Mouse (Mus musculus) neural tube, embryonic 13.5 days (tissue): ENCODE measurements around the gene Dgkz. TPM values are rescaled to one million over a fixed set of nuclear protein-coding genes. Genes with fewer than 3 reads are reported as not detected.

ENCODE experiments used
- ATAC-seq: fragments of 200-750 bp; cut with Nextera tagmentation; 2 replicates; pipeline ENCODE4 v1.8.0; 2017; ENCODE audit warnings: low read depth, mild to moderate bottlenecking, moderate TSS enrichment, moderate library complexity
- H3K27ac ChIP-seq: fragments of 300-500 bp; sonication (generic); replicated peaks from 2 replicates; pipeline ENCODE4 v1.5.1; 2015; ENCODE audit warnings: moderate library complexity, mild to moderate bottlenecking, inconsistent platforms
- H3K27me3 ChIP-seq: fragments of 300-500 bp; sonication (generic); 2 replicates; pipeline ENCODE4 v1.6.1; 2015; ENCODE audit warnings: mild to moderate bottlenecking, inconsistent platforms
- H3K36me3 ChIP-seq: fragments of 300-500 bp; sonication (generic); 2 replicates; pipeline ENCODE4 v1.6.1; 2015; ENCODE audit warnings: mild to moderate bottlenecking, inconsistent platforms
- H3K4me1 ChIP-seq: fragments of 300-500 bp; sonication (generic); replicated peaks from 2 replicates; pipeline ENCODE4 v1.6.1; 2015; ENCODE audit warnings: inconsistent platforms
- H3K4me2 ChIP-seq: fragments of 300-500 bp; sonication (generic); 2 replicates; pipeline ENCODE4 v1.6.1; 2015; ENCODE audit warnings: inconsistent platforms, mild to moderate bottlenecking, moderate library complexity
- H3K4me3 ChIP-seq: fragments of 300-500 bp; sonication (generic); 2 replicates; pipeline ENCODE4 v1.5.1; 2015; ENCODE audit warnings: mild to moderate bottlenecking, inconsistent platforms
- H3K9ac ChIP-seq: fragments of 300-500 bp; sonication (generic); 2 replicates; pipeline ENCODE4 v1.6.1; 2015; ENCODE audit warnings: moderate library complexity, mild to moderate bottlenecking, inconsistent platforms
- H3K9me3 ChIP-seq: fragments of 300-500 bp; sonication (generic); 2 replicates; pipeline ENCODE4 v1.6.1; 2016; ENCODE audit warnings: inconsistent platforms
- WGBS: fragments of 180-500 bp; shearing (Covaris S2); methylation state at CpG from one replicate; pipeline ENCODE4 v1.1.7; 2015; 5-methylcytosine and 5-hydroxymethylcytosine counted together
- polyA plus RNA-seq: library from polyadenylated mRNA; unstranded; fragments of >200 nt; fragmentation: Nextera tagmentation; extraction: Ambion mirVana; gene quantifications from 2 replicates; pipeline ENCODE4 v1.2.1, GENCODE M21; 2015

Dgkz gene
- polyA plus RNA-seq, 1 experiment from 2014 or later: 38.8 TPM

GRCm38 (mm10) chr2:91921790-91922570, 53.7 kb downstream of the Dgkz start:
- peaks cover 31% of the 10 kb centered on the region for H3K4me1 ChIP-seq
- no peak overlapping the region for H3K27ac ChIP-seq
- ATAC-seq: peak; percentile 70
- H3K36me3 ChIP-seq: peaks cover 21% of the 10 kb centered on the region
- H3K9ac ChIP-seq: peak overlapping the region; percentile 65
- H3K4me2 ChIP-seq: peak overlapping the region; percentile 77
- no peaks in the 10 kb centered on the region for H3K9me3 ChIP-seq
- WGBS: under 1% methylated on average over 62 of the region's 64 CpGs
- peaks cover 63% of the 10 kb centered on the region for H3K27me3 ChIP-seq
- peak overlapping the region; percentile 52 for H3K4me3 ChIP-seq

DNA sequence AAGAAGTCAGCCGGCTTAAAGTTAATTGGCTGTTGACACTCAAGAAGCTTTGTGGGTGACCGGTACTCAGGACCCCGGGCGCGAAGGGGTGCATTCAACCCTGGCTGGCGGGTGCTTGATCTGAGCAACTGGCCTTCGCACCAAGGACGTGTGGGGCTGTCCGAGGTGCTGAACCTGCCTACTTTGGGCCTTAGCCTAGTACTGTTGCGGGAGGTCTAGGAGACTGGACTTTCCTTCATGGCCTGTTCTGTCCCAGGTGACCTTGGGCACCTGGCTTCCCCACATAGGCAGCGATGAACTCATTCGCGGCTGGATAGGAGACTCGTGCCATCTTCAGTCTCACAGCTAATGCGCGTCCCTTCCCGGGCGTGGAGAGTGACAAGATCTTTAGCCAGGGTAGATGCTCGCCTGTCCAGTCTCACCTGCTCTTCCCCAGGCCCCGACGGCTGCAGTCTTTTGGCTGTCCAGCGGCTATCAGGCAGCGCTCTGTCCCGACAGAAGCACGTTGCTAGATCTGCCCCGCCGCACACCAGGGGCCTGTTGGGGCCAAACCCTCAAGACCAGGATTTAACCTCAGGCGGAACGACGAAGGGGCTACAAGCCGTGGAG, 54.4 kb downstream of the Dgkz start:
- ATAC-seq: no peak; the same call in 1 of the 2 replicates
- 5% methylated on average over 31 of the region's 31 CpGs for WGBS
- H3K4me3 ChIP-seq: peak overlapping the region; percentile 52
- peak overlapping the region; percentile 77 for H3K4me2 ChIP-seq
- peak overlapping the region; percentile 65 for H3K9ac ChIP-seq
- H3K9me3 ChIP-seq: no peaks in the 10 kb centered on the region
- peaks cover 63% of the 10 kb centered on the region for H3K27me3 ChIP-seq
- peaks cover 28% of the 10 kb centered on the region for H3K36me3 ChIP-seq
- H3K27ac ChIP-seq: no peak overlapping the region
- peaks cover 31% of the 10 kb centered on the region for H3K4me1 ChIP-seq

DNA sequence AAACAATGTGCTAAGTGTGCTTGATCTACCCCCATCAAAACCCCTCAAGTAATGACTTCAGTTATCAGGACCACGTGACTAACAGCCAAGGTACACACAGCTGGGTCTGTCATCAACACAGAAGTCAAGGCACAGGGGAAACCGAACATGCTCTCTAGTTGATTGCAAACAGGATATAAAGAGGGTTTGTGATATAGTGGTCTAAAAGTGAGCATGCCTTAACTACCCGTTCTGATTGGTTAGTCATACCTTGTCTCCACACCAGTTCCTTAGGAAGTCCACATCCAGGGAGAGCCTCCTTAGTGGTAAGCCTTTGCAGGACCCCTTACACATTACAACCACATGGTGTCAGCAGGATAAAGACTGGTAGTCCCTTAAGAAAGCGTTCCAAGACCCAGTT, 55.5 kb downstream of the Dgkz start:
- H3K4me1 ChIP-seq: peaks cover 31% of the 10 kb centered on the region
- H3K4me3 ChIP-seq: no peak overlapping the region
- no peak for ATAC-seq
- H3K27me3 ChIP-seq: peaks cover 59% of the 10 kb centered on the region
- H3K27ac ChIP-seq: no peak overlapping the region
- WGBS: 74% methylated on average over 4 of the region's 4 CpGs
- no peak overlapping the region for H3K4me2 ChIP-seq
- H3K9ac ChIP-seq: no peak overlapping the region
- H3K9me3 ChIP-seq: no peaks in the 10 kb centered on the region
- peaks cover 40% of the 10 kb centered on the region for H3K36me3 ChIP-seq

GRCm38 (mm10) chr2:91917096-91917495, 58.6 kb downstream of the Dgkz start:
- no peak for ATAC-seq
- H3K4me3 ChIP-seq: no peak overlapping the region
- 95% methylated on average over 7 of the region's 7 CpGs for WGBS
- peaks cover 12% of the 10 kb centered on the region for H3K4me1 ChIP-seq
- no peak overlapping the region for H3K9ac ChIP-seq
- H3K36me3 ChIP-seq: peaks cover 70% of the 10 kb centered on the region
- H3K4me2 ChIP-seq: no peak overlapping the region
- peaks cover 28% of the 10 kb centered on the region for H3K27me3 ChIP-seq
- no peak overlapping the region for H3K27ac ChIP-seq
- no peaks in the 10 kb centered on the region for H3K9me3 ChIP-seq

DNA sequence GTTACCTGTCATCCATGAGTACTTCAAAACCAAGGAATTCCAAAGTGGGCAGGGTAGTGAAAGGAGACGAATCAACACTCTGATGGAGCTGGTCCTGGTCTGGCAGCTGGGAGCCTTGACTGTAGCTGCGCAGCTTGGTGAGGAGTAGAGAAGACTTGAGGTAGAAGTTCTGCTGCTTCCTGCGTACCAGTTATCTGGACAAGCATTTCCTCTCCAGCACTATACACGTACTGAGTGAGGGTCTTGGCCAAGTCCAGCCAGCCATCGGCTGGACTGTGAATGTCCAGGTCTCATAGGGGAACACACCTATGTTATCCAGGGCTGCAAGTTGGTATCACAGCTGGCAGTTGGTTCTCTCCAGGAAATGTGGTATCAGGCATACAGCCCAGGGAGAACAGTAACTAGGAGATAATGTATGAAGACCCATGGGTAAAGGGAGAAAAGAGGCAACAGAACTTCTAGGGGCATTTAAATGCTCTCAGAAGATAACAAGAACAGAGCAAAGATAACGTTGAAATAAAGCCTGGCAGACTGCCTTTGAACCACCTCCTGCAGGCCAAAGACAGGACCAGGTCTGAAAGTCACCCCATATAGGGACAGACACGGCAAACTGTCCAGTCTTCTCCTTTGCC, 59.2 kb downstream of the Dgkz start:
- H3K27ac ChIP-seq: no peak overlapping the region
- no peaks in the 10 kb centered on the region for H3K9me3 ChIP-seq
- H3K4me2 ChIP-seq: no peak overlapping the region
- peaks cover 76% of the 10 kb centered on the region for H3K36me3 ChIP-seq
- no peak overlapping the region for H3K9ac ChIP-seq
- peaks cover 6% of the 10 kb centered on the region for H3K4me1 ChIP-seq
- peaks cover 22% of the 10 kb centered on the region for H3K27me3 ChIP-seq
- WGBS: 90% methylated on average over 7 of the region's 7 CpGs
- H3K4me3 ChIP-seq: no peak overlapping the region
- no peak for ATAC-seq

DNA sequence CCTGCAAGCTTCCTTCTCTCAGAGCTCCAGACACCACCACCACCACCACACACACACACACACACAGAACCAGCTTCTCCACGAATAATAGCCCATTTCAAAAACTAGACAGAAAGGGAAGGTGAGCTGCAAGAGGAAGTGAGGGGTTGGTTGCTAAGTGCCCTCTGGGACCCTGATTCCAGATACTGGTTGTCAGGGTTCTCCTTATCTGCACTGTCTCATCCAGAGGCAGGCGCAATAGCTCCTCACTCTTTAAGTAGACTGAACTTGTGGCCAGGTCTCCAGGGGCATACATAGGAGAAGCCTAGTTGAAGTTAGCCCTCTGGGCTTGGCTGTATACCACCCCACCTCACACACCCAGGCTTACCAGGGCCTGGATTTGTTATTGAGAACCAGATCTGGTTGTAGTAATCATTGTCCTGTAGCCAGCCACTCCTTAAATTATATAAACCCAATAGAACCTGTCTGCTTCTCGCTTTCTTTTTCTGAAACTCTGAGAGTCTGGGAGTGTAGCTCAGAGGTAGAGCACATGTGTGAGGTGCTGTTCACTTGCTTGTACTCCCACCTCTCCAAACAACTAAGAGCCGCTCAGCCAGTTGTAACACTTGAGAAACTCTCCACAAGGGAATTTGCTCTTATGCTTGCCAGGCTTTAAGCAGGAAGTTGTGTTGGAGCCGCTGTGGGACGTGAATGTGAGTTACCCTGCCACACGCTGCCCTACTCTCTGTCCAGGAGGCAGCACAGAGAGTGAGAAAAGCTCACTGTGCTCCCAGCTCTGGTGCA, 62.1 kb downstream of the Dgkz start:
- no peak for ATAC-seq
- 89% methylated on average over 7 of the region's 7 CpGs for WGBS
- Histone ChIP-seq H3K9me3 (no peaks in the 10 kb centered on the region), H3K27me3 (no peaks in the 10 kb centered on the region), H3K4me3 (no peak overlapping the region), H3K9ac (no peak overlapping the region), H3K27ac (no peak overlapping the region), H3K4me1 (no peaks in the 10 kb centered on the region), H3K36me3 (peaks cover 99% of the 10 kb centered on the region), H3K4me2 (no peak overlapping the region)

DNA sequence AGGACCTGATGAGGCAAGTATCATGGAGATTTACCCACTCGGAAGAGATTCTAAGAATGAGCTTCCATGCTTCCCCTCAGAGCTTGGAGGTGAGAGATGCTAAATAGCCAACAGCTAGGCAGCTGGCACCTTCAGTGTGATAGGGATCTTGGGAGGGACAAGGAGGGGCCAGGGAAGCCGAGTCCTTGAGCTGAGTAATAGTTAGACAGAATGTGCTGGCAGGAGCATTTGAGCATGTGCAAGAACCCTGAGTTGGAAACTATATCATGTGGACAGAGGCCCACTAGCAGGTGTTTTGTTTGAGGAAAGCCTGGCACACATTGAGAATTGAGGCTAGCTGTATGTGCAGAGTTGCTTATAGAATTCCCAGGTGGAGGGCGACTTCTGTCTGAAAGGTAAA, 63.0 kb downstream of the Dgkz start:
- no peak for ATAC-seq
- Histone ChIP-seq H3K36me3 (peaks cover 92% of the 10 kb centered on the region), H3K27ac (no peak overlapping the region), H3K9ac (no peak overlapping the region), H3K9me3 (no peaks in the 10 kb centered on the region), H3K4me2 (no peak overlapping the region), H3K4me3 (no peak overlapping the region), H3K27me3 (no peaks in the 10 kb centered on the region), H3K4me1 (no peaks in the 10 kb centered on the region)
- 86% methylated on average over 3 of the region's 3 CpGs for WGBS

- Histone ChIP-seq H3K4me3 (no peak overlapping the region), H3K9ac (no peak overlapping the region), H3K36me3 (peaks cover 28% of the 10 kb centered on the region), H3K27ac (no peak overlapping the region), H3K9me3 (no peaks in the 10 kb centered on the region), H3K4me2 (no peak overlapping the region), H3K4me1 (peaks cover 22% of the 10 kb centered on the region), H3K27me3 (no peaks in the 10 kb centered on the region)
- WGBS: 96% methylated on average over 2 of the region's 2 CpGs
- ATAC-seq: no peak
These were observed 69.5 kb downstream of the Dgkz start for GRCm38 (mm10) chr2:91906141-91906540.

DNA sequence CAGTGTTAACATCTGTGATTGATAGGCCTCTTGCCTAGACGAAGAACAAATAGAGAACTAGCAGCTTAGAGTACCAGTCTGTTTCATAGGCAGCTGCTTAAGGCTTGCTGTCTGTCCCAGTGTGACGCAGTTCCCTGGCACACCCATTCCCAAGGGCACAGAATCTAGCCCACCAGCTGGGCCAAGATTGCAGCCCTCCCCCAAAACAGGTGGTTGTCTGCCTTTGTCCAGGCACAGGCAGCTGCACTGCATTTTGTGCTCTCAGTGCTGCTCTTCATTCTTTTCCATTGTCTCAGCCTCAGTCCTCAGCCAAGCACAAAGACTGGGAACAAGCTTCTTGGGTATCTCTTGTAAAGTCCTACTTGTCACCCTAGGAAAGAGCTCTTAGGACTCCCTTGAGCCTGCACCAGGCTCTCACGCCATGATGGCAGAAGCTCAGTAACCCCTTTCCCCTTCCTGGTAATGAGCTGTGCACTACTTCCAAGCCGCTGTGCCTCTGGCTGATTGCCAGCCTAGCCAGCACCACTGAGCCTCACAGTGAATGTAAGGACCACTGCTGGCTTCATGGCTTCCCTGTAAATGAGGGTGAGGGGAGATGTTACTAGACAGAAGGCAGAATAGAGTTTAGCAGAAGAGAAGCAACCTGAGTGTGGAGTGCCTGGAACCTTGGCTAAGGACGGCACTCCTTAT, 70.9 kb downstream of the Dgkz start:
- Histone ChIP-seq H3K4me1 (peaks cover 22% of the 10 kb centered on the region), H3K4me2 (no peak overlapping the region), H3K4me3 (no peak overlapping the region), H3K9ac (no peak overlapping the region), H3K27ac (peak overlapping the region; percentile 83), H3K36me3 (peaks cover 27% of the 10 kb centered on the region), H3K9me3 (no peaks in the 10 kb centered on the region), H3K27me3 (no peaks in the 10 kb centered on the region)
- WGBS: 42% methylated on average over 5 of the region's 5 CpGs
- peak; percentile 80 for ATAC-seq

DNA sequence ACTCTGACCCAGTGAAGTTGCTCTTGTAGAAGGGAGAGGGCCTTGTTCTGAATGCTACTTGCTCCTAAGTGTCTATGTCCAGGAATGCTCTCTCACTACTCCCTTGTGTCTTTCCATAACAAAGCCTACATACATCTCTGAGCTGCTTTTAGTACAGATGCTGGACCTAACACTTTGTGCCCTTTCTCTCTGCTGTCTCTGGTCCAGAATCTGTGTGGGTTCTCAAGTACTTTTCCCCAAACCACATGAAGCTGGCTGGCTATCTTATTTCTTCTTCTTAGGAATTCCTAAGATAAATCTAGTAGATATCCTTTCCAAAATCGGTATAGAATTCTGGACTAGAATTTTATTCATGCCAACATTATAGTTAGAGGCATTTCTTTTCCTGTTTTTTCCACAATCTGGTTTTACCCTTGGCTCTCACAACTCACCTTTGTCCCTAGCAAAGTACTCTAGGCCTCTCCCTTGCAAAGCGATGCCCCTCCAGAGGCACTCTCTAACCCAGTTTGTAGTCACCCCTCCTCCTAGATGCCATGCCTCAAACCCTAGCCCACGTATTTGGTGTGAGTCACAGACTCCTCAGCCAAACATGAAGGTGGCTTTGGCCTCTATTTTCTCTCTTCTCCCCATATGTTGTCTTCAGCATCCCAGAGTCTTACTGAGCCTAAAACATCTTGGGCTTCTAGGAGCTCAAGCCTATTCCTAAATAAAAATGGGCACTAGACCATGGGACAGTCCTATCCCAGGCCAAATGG, 72.3 kb downstream of the Dgkz start:
- Histone ChIP-seq H3K4me1 (peaks cover 22% of the 10 kb centered on the region), H3K4me2 (no peak overlapping the region), H3K9me3 (no peaks in the 10 kb centered on the region), H3K27ac (no peak overlapping the region), H3K9ac (no peak overlapping the region), H3K36me3 (peaks cover 14% of the 10 kb centered on the region), H3K27me3 (no peaks in the 10 kb centered on the region), H3K4me3 (no peak overlapping the region)
- no peak for ATAC-seq
- 91% methylated on average over 3 of the region's 3 CpGs for WGBS

DNA sequence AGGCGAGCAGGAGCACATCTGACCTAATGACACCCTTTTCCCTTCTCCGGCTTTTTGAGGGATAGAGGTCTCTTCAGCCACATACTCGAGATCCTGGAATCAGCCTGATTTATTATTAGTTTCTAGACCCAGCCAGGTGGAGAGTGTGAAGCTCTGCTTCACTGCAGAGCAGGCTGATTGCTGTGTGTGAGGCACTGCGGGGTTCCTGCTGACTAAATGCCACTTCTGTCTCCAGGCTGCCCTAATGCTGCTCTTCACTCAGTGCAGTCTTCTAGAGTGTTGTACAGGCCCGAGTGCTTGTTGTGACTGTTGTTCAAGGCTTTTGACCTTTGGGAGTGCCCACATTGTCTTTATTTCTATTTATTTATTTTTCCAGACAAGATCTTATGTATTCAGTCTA, 73.3 kb downstream of the Dgkz start:
- no peak overlapping the region for H3K9ac ChIP-seq
- no peak overlapping the region for H3K27ac ChIP-seq
- H3K4me2 ChIP-seq: no peak overlapping the region
- no peaks in the 10 kb centered on the region for H3K27me3 ChIP-seq
- H3K9me3 ChIP-seq: no peaks in the 10 kb centered on the region
- H3K4me1 ChIP-seq: peaks cover 22% of the 10 kb centered on the region
- ATAC-seq: no peak
- 55% methylated on average over 5 of the region's 5 CpGs for WGBS
- H3K36me3 ChIP-seq: peaks cover 14% of the 10 kb centered on the region
- H3K4me3 ChIP-seq: no peak overlapping the region
